ENCODE assay signal across 12 mouse cellular contexts in genomic region chr11:34868626-34869025, GRCm38 (mm10). TPM values are rescaled to one million over a fixed set of nuclear protein-coding genes. Genes with fewer than 3 reads are reported as not detected.
DNase-seq lines count a peak whose midpoint lies in the region; ATAC-seq lines count a peak whose summit lies in the region.
"Had no signal": no experiment of that assay in that cellular context is flagged by ENCODE, and none has a peak within 500 bp of the region (broad histone marks: within the 10 kb centered on the region; RNA-seq: fewer than 3 reads in every experiment).

No protein-coding gene starts in this region.

- H3K9ac ChIP-seq in hindbrain, embryonic 14.5 days, result no peak overlapping the region
- H3K9ac ChIP-seq in hindbrain, embryonic 16.5 days (ENCODE audit: low read depth, low read length), result no peak overlapping the region
- no peak overlapping the region for H3K9ac ChIP-seq in midbrain, embryonic 14.5 days (replicated peaks; ENCODE audit: low read length)
- H3K9ac ChIP-seq in midbrain, embryonic 16.5 days (ENCODE audit: low read depth, low read length), result no peak overlapping the region
- H3K9ac ChIP-seq: heart, embryonic 12.5 days; intestine, embryonic 15.5 days; neural tube, embryonic 12.5 days had no signal

- no peak overlapping the region for H3K4me2 ChIP-seq in hindbrain, embryonic 14.5 days (replicated peaks)
- H3K4me2 ChIP-seq in hindbrain, embryonic 16.5 days (ENCODE audit: low read length), result no peak overlapping the region
- no peak overlapping the region for H3K4me2 ChIP-seq in midbrain, embryonic 14.5 days (ENCODE audit: low read length)
- no peak overlapping the region for H3K4me2 ChIP-seq in midbrain, embryonic 16.5 days (ENCODE audit: low read length)
- H3K4me2 ChIP-seq: heart, embryonic 12.5 days; intestine, embryonic 15.5 days; neural tube, embryonic 12.5 days had no signal

- H3K4me1 ChIP-seq in hindbrain, embryonic 14.5 days (replicated peaks; ENCODE audit: control insufficient read depth, insufficient read depth, low read length), result no peaks in the 10 kb centered on the region
- no peaks in the 10 kb centered on the region for H3K4me1 ChIP-seq in hindbrain, embryonic 16.5 days (ENCODE audit: control insufficient read depth, insufficient read depth, low read depth, low read length)
- no peaks in the 10 kb centered on the region for H3K4me1 ChIP-seq in midbrain, embryonic 14.5 days (ENCODE audit: control insufficient read depth, insufficient read depth, low read length)
- no peaks in the 10 kb centered on the region for H3K4me1 ChIP-seq in midbrain, embryonic 16.5 days (ENCODE audit: control insufficient read depth, insufficient read depth, low read length)
- H3K4me1 ChIP-seq: heart, embryonic 12.5 days; intestine, embryonic 15.5 days; neural tube, embryonic 12.5 days had no signal

- DNase-seq in hindbrain, embryonic 14.5 days (ENCODE audit: low spot score), result peak; percentile 41
- DNase-seq in midbrain, embryonic 14.5 days, result peak; percentile 53
- DNase-seq in R1 (ENCODE audit: low read depth, low spot score), result peak; percentile 17
- DNase-seq in retina, postnatal 1 day, result peak; percentile 15
- DNase-seq in lung, postnatal 14 days, result no peak
- DNase-seq: cerebellum, postnatal 36 days had no signal

- H3K4me3 ChIP-seq in hindbrain, embryonic 14.5 days (replicated peaks; ENCODE audit: low read length), result no peak overlapping the region
- H3K4me3 ChIP-seq in hindbrain, embryonic 16.5 days (ENCODE audit: low read length), result no peak overlapping the region
- H3K4me3 ChIP-seq in midbrain, embryonic 14.5 days (replicated peaks; ENCODE audit: low read depth, low read length), result no peak overlapping the region
- no peak overlapping the region for H3K4me3 ChIP-seq in midbrain, embryonic 16.5 days (ENCODE audit: low read depth, low read length)
- H3K4me3 ChIP-seq: heart, embryonic 12.5 days; intestine, embryonic 15.5 days; neural tube, embryonic 12.5 days had no signal

- H3K9me3 ChIP-seq in hindbrain, embryonic 14.5 days (ENCODE audit: control insufficient read depth, low read length), result no peaks in the 10 kb centered on the region
- H3K9me3 ChIP-seq in hindbrain, embryonic 16.5 days (ENCODE audit: control insufficient read depth, low read length), result no peaks in the 10 kb centered on the region
- no peaks in the 10 kb centered on the region for H3K9me3 ChIP-seq in midbrain, embryonic 14.5 days (ENCODE audit: control insufficient read depth, low read length)
- no peaks in the 10 kb centered on the region for H3K9me3 ChIP-seq in midbrain, embryonic 16.5 days (replicated peaks; ENCODE audit: control insufficient read depth, low read length, poor library complexity, severe bottlenecking)
- H3K9me3 ChIP-seq: heart, embryonic 12.5 days; intestine, embryonic 15.5 days; neural tube, embryonic 12.5 days had no signal

- ATAC-seq in hindbrain, embryonic 14.5 days (ENCODE audit: low FRiP score), result no peak
- ATAC-seq in hindbrain, embryonic 16.5 days, result no peak
- ATAC-seq in midbrain, embryonic 14.5 days (ENCODE audit: low FRiP score, low TSS enrichment), result no peak
- no peak for ATAC-seq in midbrain, embryonic 16.5 days
- no peak for ATAC-seq in activated CD4-positive, CD25-positive, alpha-beta regulatory T cell, adult 4 months
- ATAC-seq: intestine, embryonic 15.5 days had no signal

- 34% methylated on average over 6 of the region's 6 CpGs for WGBS in hindbrain, embryonic 14.5 days
- WGBS in hindbrain, embryonic 16.5 days, result 34% methylated on average over 6 of the region's 6 CpGs
- 44% methylated on average over 6 of the region's 6 CpGs for WGBS in midbrain, embryonic 14.5 days
- 33% methylated on average over 6 of the region's 6 CpGs for WGBS in midbrain, embryonic 16.5 days

- H3K36me3 ChIP-seq in hindbrain, embryonic 14.5 days (replicated peaks; ENCODE audit: control insufficient read depth, insufficient read depth), result no peaks in the 10 kb centered on the region
- no peaks in the 10 kb centered on the region for H3K36me3 ChIP-seq in hindbrain, embryonic 16.5 days (ENCODE audit: control insufficient read depth, insufficient read depth, low read length)
- H3K36me3 ChIP-seq in midbrain, embryonic 14.5 days (ENCODE audit: control insufficient read depth, insufficient read depth, low read length), result no peaks in the 10 kb centered on the region
- no peaks in the 10 kb centered on the region for H3K36me3 ChIP-seq in midbrain, embryonic 16.5 days (ENCODE audit: control insufficient read depth, insufficient read depth, low read length)
- H3K36me3 ChIP-seq: heart, embryonic 12.5 days; intestine, embryonic 15.5 days; neural tube, embryonic 12.5 days had no signal

- no peaks in the 10 kb centered on the region for H3K27me3 ChIP-seq in hindbrain, embryonic 14.5 days (ENCODE audit: control insufficient read depth, insufficient read depth, low read length)
- H3K27me3 ChIP-seq in hindbrain, embryonic 16.5 days (replicated peaks; ENCODE audit: control insufficient read depth, insufficient read depth, low read length), result no peaks in the 10 kb centered on the region
- H3K27me3 ChIP-seq in midbrain, embryonic 14.5 days (ENCODE audit: control insufficient read depth, insufficient read depth, low read length), result no peaks in the 10 kb centered on the region
- no peaks in the 10 kb centered on the region for H3K27me3 ChIP-seq in midbrain, embryonic 16.5 days (ENCODE audit: control insufficient read depth, insufficient read depth, low read depth, low read length)
- H3K27me3 ChIP-seq: heart, embryonic 12.5 days; intestine, embryonic 15.5 days; neural tube, embryonic 12.5 days had no signal

- H3K27ac ChIP-seq in hindbrain, embryonic 14.5 days, result no peak overlapping the region
- H3K27ac ChIP-seq in hindbrain, embryonic 16.5 days (ENCODE audit: low read depth, low read length), result no peak overlapping the region
- H3K27ac ChIP-seq in midbrain, embryonic 14.5 days (replicated peaks; ENCODE audit: low read depth, low read length), result no peak overlapping the region
- H3K27ac ChIP-seq in midbrain, embryonic 16.5 days (ENCODE audit: low read length), result no peak overlapping the region
- H3K27ac ChIP-seq: intestine, embryonic 15.5 days; neural tube, embryonic 12.5 days had no signal

RNA-seq across cellular contexts. Expression of gene Spdl1, which starts 35.2 kb away (rescaled TPM):
- polyA plus RNA-seq in hindbrain, embryonic 14.5 days (2014; fragmentation: Nextera tagmentation; extraction: Ambion mirVana), result 3.2 and 4.0 TPM in 2 replicates
- polyA plus RNA-seq in hindbrain, embryonic 16.5 days (2015; fragmentation: Nextera tagmentation; extraction: Ambion mirVana), result 3.4 and 4.9 TPM in 2 replicates
- polyA plus RNA-seq in midbrain, embryonic 14.5 days (2014; fragmentation: Nextera tagmentation; extraction: Ambion mirVana), result 3.1 and 4.6 TPM in 2 replicates
- polyA plus RNA-seq in midbrain, embryonic 16.5 days (2015; fragmentation: Nextera tagmentation; extraction: Ambion mirVana), result 2.0 and 2.2 TPM in 2 replicates
- 1 to 10 TPM; 5.4 to 6.4 TPM for polyA plus RNA-seq in activated CD4-positive, CD25-positive, alpha-beta regulatory T cell, adult 4 months (2017; shearing (Covaris generic))
